Mouse (Mus musculus): ENCODE results near the gene Pus10.

Pus10 gene

DNA sequence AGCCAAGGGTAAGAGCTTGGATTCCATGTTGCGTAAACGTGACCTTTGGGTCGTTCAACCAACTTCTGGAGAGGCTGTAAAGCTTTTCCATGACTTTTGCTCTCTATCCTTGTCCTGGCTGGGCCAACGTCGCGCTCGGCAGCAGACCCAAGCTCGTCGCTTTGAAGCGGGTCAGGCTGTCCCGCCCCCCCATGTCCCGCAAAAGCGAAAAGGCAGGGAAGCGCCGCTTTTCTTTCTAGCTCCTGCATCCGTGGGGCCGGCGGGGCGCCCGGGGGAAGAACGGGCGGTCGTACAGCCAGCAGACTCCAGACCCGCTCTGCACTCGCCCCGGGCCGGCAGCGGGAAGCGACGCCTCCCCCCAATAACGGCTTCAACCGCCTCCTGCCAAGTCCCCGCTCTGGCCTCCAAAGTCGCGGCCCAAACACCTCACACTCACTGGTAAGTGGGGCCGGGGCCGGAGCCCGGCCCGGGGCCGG, at the start of gene Pus10:
Gene Pus10, plus strand, starts transcription at position 364 of the 476 bp plus-strand sequence.
- no peak for DNase-seq (ENCODE audit: extremely low spot score, low spot score)

DNA sequence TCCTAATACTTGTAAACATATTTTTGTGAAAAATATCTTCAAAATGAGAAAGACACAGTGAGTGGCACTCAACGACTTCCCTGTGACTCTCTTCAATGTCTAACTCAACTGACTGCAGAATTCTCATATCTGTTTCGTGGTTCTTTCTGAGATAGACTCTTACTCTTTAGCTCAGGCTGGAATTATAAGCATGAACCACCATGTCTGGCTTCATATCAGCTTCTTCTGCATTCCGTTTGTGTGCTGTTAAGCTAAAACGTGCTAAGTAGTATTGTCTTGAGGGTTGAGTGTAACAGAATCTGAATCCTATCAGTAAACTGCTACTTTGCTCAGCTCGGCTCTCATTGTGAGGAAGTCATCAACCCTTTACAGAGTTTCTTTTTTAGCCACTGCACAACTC, 46.5 kb upstream of the Pus10 start:
- DNase-seq (ENCODE audit: extremely low spot score, low spot score): no peak

DNA sequence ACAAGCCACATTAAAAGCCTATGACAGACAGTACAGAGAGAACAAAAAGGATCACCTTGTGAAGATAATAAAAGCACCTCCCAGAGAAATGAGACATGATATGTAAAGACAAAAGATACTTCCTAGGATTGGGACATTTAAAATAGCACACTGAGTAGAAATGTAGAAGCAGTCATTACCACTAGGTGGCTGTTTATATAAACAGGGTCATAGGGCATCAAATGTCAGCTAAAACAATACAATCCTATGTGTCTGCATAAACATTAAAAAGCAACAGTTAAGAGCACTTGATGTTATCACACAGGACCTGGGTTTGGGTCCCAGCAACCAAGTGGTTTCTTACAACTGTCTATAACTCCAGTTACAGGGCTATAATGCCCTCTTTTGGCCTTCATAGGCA, 34.8 kb upstream of the Pus10 start:
- no peak for DNase-seq (ENCODE audit: extremely low spot score, low spot score)

DNA sequence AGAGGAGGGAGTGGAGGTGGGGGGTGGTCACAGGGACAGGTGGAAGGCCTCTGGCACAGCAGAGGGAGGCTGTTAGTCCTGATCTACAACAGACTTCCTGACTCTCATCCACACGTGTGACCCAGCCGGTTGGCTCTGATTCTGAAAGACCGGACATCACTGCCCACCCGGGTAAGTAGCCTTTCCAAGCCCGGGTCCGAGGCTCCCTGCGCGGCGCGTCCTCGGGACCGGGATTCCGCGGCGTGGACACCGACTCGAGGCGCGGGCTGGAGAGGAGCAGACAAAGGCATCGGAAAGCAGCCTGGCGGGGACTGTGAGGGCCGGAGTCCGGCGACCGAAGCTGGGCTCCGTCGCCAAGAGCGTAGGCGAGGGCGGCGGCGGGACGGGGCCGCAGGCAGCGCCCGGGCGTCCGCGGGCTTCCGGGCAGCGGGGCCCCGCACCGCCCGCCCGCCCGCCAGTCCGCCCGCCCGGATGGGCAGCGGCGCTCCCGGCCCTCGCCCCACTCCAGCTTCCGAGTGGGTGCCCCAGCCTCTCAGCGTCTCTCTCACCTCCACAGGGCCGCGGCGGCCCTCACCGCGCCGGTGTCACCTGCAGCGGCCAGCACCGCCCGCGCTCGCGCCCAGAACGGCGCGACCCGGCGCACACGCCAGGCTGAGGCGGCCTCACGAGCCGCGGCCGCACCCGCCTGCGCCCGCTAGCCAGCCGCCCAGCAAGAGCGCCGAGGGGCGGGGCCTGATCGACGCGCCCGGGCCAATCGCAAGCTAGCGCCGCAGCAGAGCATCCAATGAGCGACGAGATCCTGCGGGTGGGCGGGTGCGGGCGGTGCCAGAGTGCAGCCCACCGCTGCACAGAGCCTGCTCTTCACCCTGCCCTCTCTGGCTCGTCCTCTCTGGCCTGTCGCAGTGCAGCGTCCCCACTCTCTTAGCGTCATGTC, 32.3 kb upstream of the Pus10 start, which contains the start of gene 0610010F05Rik:
Gene 0610010F05Rik, minus strand, starts transcription at position 695 of the 934 bp plus-strand sequence.
- DNase-seq (ENCODE audit: extremely low spot score, low spot score): peak; percentile 89

GRCm38 (mm10) chr11:23633879-23634215, 31.6 kb upstream of the Pus10 start:
- DNase-seq (ENCODE audit: extremely low spot score, low spot score): no peak

- DNase-seq (ENCODE audit: extremely low spot score, low spot score): no peak
Observed at GRCm38 (mm10) chr11:23634573-23634972, 30.9 kb upstream of the Pus10 start.

- no peak for DNase-seq (ENCODE audit: extremely low spot score, low spot score)
Observed at GRCm38 (mm10) chr11:23647431-23647830, 18.0 kb upstream of the Pus10 start.

DNA sequence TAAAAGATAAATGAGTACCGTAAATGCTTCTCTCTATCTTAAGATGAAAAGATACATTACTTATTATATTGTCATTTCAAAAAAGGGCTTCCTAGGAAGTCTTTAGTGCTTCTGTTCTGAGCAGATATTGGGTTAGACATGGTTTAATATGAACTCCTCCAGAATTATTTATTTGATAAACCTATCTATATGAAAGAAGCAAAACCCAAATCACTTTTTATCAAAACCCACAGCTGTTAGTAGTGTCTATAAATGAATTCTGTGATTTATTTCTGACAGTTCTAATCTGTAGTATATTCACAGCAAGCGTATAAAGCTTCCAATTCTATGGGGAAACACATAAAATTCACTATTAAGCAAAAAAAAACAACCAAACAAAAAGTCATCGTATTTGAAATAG, 17.6 kb upstream of the Pus10 start:
- no peak for DNase-seq (ENCODE audit: extremely low spot score, low spot score)

DNA sequence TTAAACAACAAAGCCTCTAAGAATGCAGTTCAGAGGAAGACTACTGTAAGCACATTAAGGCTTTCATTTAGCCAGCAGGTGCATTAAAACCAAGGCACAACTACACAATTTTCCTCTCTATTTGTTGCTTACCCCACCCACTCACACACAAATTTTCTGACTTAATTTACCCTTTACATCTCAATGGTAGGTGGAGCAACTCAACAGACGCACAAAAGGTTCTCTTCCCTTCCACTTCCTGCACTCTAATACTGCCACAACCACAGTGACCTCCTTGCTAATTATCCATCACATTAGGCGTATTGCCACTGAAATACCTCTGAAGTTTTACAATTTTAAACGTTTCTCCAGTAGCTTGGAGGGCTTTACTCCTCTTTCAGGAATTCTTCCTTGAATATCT, 11.8 kb upstream of the Pus10 start:
- DNase-seq (ENCODE audit: extremely low spot score, low spot score): no peak

DNA sequence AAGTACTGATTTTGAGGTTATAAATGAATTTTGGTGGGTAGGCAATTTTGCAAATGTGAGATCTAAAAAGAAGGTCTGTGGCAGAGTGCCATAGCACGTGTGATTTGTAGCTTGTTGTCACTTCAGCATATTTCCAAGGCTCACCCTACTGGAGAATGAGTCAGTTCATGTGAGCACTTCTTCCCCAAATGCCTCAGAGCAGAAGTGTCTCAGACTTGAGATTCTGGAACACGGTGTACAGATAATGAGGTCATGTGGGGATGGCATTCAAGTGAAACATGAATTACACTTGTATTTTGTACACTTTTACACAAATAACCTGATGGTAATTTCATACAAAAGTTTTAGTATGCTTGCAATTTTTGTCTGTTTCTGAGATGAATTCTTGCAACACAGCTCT, 7.7 kb upstream of the Pus10 start:
- no peak for DNase-seq (ENCODE audit: extremely low spot score, low spot score)

- no peak for DNase-seq (ENCODE audit: extremely low spot score, low spot score)
Observed at GRCm38 (mm10) chr11:23664232-23664631, 1.2 kb upstream of the Pus10 start.

- peak; percentile 97 for DNase-seq (ENCODE audit: extremely low spot score, low spot score)
Observed at GRCm38 (mm10) chr11:23665798-23666501, 476 bp downstream of the Pus10 start, which contains the start of gene Pex13. Gene Pex13, minus strand, starts transcription at chr11:23665959.

DNA sequence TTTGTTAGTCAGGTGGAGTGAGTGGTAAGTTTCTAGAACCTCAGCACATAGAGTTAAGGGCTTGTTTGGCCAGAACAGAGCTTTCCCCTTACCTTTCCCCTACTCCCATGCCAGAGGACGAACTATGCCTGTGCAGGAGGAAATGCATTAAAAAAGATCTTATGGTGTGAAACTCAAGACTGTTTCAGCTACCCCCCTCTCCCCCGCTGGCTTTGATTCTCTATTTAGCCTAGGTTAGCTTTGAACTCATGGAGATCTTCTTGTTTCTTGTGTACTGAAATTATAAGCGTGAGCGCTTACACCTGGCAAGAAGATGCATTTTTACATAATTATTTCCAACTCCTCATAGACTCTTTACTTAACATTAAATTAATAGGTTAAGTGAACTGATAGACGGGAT, 1.1 kb downstream of the Pus10 start:
- no peak for DNase-seq (ENCODE audit: extremely low spot score, low spot score)

- no peak for DNase-seq (ENCODE audit: extremely low spot score, low spot score)
Observed at GRCm38 (mm10) chr11:23667128-23667527, 1.7 kb downstream of the Pus10 start.

DNA sequence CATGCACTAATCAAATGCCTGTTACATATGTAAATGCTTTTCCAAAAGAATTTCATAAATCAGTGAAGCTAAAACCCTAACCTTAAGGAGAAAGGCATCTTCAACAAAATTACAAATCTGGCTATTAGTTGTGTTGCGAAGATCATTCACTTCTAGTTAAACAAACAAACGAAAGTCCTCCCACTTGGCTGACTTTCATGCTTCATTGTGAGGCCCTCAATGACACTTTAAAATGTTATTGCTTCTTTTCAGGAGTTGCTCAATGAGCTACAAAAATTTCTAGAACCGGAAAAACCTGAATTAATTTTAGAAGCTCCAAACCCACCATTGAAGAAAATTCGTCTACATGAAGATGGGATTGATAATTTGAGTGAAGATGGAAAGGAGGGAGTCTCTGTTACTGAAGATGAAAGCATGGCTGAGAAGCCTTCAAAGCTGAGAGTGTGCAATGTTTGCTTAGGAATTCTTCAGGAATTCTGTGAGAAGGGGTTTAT, 6.8 kb downstream of the Pus10 start:
- no peak for DNase-seq (ENCODE audit: extremely low spot score, low spot score)

DNA sequence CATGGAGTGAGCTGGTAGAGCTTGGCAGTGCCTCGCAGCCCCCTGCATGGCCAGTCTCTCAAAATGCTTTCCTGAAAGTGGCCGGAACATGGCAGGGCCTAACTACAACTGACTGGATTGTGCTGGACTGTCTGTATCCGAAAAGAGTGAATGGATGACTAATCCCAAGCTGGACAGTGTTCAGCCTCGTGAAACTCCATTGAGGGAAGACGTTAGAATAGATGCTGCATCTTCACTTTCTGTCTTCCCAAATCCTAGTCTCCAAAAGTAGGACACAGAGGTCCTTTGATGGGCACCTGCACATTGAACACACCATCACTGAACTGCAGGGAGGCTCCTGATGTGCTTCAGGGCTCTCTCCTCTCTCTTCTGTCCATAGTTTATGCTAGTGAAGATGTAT, 10.6 kb downstream of the Pus10 start:
- DNase-seq (ENCODE audit: extremely low spot score, low spot score): no peak

DNA sequence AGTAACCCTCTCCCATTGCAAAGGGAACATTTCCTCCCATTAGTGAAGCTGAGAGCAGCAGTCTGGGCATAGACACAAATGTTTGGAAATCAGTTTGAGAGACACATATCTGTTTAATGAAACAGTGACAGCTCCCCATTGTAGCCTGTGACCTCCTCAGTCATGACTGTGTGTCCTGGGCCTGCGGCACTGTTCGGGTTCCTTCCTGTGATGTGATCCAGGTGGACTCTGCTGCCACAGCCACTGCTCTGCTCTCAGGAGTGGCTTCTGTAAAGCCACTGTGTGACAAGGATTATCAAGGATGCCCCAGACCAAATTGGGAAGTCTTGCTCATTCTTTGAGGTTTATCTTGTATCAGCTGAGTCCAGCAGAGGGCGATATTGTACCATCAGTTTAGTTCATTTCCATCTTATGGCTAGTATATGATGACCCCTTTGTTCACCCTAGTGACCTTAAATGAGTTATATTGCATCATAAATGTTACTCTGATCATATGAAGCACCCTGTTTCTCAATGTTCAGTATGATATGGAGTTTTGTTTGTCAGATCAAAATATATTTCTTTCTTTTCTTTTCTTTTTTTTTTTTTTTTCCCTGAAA, 13.7 kb downstream of the Pus10 start:
- peak; percentile 63 for DNase-seq (ENCODE audit: extremely low spot score, low spot score)

DNA sequence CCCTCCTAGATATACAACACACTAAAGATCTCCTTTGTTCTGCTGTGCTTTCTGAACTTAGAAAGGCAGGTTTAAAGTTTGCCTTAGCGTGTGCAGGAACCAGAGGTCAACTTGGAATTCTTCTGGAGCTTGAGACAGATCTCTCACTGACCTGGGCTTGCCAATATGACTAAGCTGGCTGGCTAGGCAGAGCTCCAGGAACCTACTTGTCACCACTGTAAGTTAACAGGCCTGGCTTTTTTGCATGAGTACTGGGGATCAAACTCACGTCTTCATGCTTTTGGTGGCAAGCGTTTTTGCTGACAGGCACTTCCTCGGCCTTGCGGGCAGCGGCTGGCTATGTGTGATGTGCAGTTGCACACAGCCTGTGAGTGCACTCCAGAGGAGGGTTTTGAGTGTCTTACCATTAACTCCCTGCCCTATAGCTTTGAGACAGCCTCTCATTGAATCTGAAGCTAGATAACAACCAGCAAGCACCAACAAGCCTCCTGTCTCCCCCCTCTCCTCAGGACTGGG, 15.0 kb downstream of the Pus10 start:
- DNase-seq (ENCODE audit: extremely low spot score, low spot score): no peak

GRCm38 (mm10) chr11:23682561-23682960, 17.1 kb downstream of the Pus10 start:
- DNase-seq (ENCODE audit: extremely low spot score, low spot score): no peak

GRCm38 (mm10) chr11:23686671-23687070, 21.2 kb downstream of the Pus10 start:
- DNase-seq (ENCODE audit: extremely low spot score, low spot score): no peak

GRCm38 (mm10) chr11:23688060-23688459, 22.6 kb downstream of the Pus10 start:
- no peak for DNase-seq (ENCODE audit: extremely low spot score, low spot score)

- DNase-seq (ENCODE audit: extremely low spot score, low spot score): no peak
Observed at GRCm38 (mm10) chr11:23693286-23693685, 27.8 kb downstream of the Pus10 start.

All from neural tube, embryonic 10.5 days (tissue).